Mouse (Mus musculus) skeletal muscle tissue, postnatal 0 days (tissue): Measurements from ENCODE around the gene Zmat5. TPM values are rescaled to one million over a fixed set of nuclear protein-coding genes. Genes with fewer than 3 reads are reported as not detected.

Source experiments
- polyA plus RNA-seq: library from polyadenylated mRNA; unstranded; fragments of >200 nt; fragmentation: Nextera tagmentation; extraction: Ambion mirVana; gene quantifications from 2 replicates; pipeline ENCODE4 v1.2.1, GENCODE M21; 2015

Zmat5 gene
- polyA plus RNA-seq, result 30.4 and 38.4 TPM in 2 replicates

DNA sequence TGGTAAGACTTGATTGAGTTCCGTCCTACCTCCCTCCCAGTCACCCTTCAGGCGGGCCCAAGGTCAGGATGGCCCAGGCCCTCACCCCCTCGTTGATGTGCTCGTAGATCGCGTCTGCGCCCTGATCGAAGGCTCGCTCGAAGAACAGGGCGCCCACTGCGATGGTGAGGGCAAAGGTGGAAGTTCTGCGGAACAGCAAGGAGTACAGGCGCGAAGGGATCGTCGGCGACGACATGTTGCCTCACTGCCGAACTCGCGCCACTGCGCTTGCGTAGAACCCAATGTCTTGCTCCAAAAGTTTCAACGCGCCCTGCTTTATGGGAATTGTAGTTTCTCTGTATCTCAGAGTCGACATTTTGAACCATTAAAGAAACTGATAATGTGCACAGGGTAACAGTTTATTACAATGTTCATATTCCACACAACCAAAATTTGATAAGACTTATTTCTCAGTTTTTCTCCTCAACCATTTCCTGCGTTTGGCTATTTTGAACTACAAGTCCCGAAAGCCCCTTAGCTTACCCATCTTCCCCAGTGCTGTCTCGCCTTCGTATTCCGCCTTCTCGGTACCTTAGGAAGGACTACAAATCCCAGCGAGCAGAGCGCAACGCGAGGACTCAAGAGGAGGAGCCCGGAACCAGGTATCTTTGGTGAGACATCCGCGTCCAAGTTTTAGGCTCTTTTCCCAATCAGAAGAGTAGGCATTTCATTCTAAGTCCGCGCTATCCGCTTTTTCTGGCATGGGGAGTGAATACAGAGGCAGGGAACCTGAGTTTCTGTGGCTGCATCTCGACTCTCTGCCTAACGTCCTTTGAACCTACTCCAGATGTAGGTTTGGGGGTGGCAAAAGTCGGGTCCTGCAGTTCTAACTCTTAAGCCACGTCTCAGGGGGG, at the start of gene Zmat5, which contains the start of gene Uqcr10:
Gene Zmat5, plus strand, starts transcription at position 607 of the 893 bp plus-strand sequence.
Gene Uqcr10, minus strand, starts transcription at position 271 of the 893 bp plus-strand sequence.

DNA sequence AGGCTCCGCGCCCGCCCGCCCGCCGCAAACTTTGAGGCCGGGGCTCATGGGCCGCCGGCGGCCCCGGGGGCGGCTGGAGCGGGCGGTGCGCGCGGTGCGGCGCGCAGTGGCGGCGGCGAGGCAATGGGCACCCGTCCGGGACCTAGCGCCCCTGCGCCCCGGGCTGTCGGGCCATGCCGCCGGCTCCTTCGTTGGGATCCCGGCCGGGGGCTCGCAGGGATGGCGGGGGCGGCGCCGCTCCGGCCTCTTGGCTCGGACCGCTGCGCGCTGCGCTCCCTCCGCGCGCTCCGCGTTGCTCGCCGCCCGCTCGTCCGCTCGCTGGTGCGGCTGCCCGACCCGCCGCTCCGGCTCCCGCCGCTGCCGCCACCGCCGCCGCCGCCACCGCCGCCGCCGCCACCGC, 42.3 kb downstream of the Zmat5 start, which contains the start of gene Cabp7:
Gene Cabp7, minus strand, starts transcription at position 46 of the 400 bp plus-strand sequence.

Other genes with a start within 250 kb of the Zmat5 start
- gene Mtmr3, start 109.8 kb upstream of the Zmat5 start, polyA plus RNA-seq, result 18.1 and 20.7 TPM in 2 replicates
- gene Gm11032, start 84.6 kb upstream of the Zmat5 start, polyA plus RNA-seq, result not detected in 2 replicates
- gene Ascc2, start 66.9 kb upstream of the Zmat5 start, polyA plus RNA-seq, result 12.5 and 13.3 TPM in 2 replicates
- 1,638 and 1,823 TPM in 2 replicates for gene Uqcr10, start 336 bp upstream of the Zmat5 start, polyA plus RNA-seq
- gene Cabp7, start 42.1 kb downstream of the Zmat5 start, polyA plus RNA-seq, result 0.13 and 0.17 TPM in 2 replicates
- gene Nf2, start 144.9 kb downstream of the Zmat5 start, polyA plus RNA-seq, result 22.8 and 23.1 TPM in 2 replicates
- gene Nipsnap1, start 169.3 kb downstream of the Zmat5 start, polyA plus RNA-seq, result 4.6 and 6.9 TPM in 2 replicates
- 11.6 and 13.6 TPM in 2 replicates for gene Thoc5, start 190.6 kb downstream of the Zmat5 start, polyA plus RNA-seq
- gene Nefh, start 243.4 kb downstream of the Zmat5 start, polyA plus RNA-seq, result 0.02 and 0.15 TPM in 2 replicates